Mouse (Mus musculus) neural tube, embryonic 14.5 days (tissue): ENCODE measurements around the gene Hoxa3. TPM values are rescaled to one million over a fixed set of nuclear protein-coding genes. Genes with fewer than 3 reads are reported as not detected.

Experiments
- ATAC-seq: fragments of 200-750 bp; cut with Nextera tagmentation; 2 replicates; pipeline ENCODE4 v1.8.0; 2017; ENCODE audit warnings: low read depth, mild to moderate bottlenecking, moderate TSS enrichment, moderate library complexity
- H3K27ac ChIP-seq: fragments of 300-500 bp; sonication (generic); 2 replicates; pipeline ENCODE4 v1.5.1; 2014; ENCODE audit warnings: low read depth, mild to moderate bottlenecking, control low read depth, low read length, moderate library complexity, mixed read lengths
- H3K27me3 ChIP-seq: fragments of 300-500 bp; sonication (generic); 2 replicates; pipeline ENCODE4 v1.6.1; 2014; ENCODE audit warnings: low read length; ENCODE audit not compliant: control insufficient read depth, insufficient read depth
- H3K36me3 ChIP-seq: fragments of 300-500 bp; sonication (generic); 2 replicates; pipeline ENCODE4 v1.6.1; 2014; ENCODE audit warnings: low read length, mixed read lengths; ENCODE audit not compliant: control insufficient read depth, insufficient read depth
- H3K4me1 ChIP-seq: fragments of 300-500 bp; sonication (generic); 2 replicates; pipeline ENCODE4 v1.6.1; 2014; ENCODE audit warnings: low read length; ENCODE audit not compliant: control insufficient read depth, insufficient read depth
- H3K4me2 ChIP-seq: fragments of 300-500 bp; sonication (generic); 2 replicates; pipeline ENCODE4 v1.6.1; 2014; ENCODE audit warnings: mild to moderate bottlenecking, low read depth, low read length, control low read depth
- H3K4me3 ChIP-seq: fragments of 300-500 bp; sonication (generic); 2 replicates; pipeline ENCODE4 v1.5.1; 2014; ENCODE audit warnings: low read depth, low read length, control low read depth, mixed read lengths
- H3K9ac ChIP-seq: fragments of 300-500 bp; sonication (generic); replicated peaks from 2 replicates; pipeline ENCODE4 v1.6.1; 2014; ENCODE audit warnings: low read depth, mild to moderate bottlenecking, control low read depth, low read length, mixed read lengths
- H3K9me3 ChIP-seq: fragments of 300-500 bp; sonication (generic); 2 replicates; pipeline ENCODE4 v1.6.1; 2016; ENCODE audit warnings: low read length; ENCODE audit not compliant: control insufficient read depth
- WGBS: fragments of 180-500 bp; shearing (Covaris S2); extraction: QIAGEN DNeasy Blood & Tissue Kit; methylation state at CpG from one replicate; pipeline ENCODE4 v1.1.7; 2014; 5-methylcytosine and 5-hydroxymethylcytosine counted together
- polyA plus RNA-seq: library from polyadenylated mRNA; unstranded; fragments of >200 nt; fragmentation: Nextera tagmentation; extraction: Ambion mirVana; gene quantifications from 2 replicates; pipeline ENCODE4 v1.2.1, GENCODE M21; 2014

Hoxa3 gene
- polyA plus RNA-seq, 1 experiment from 2014 or later = 13.4 TPM

- H3K4me2 ChIP-seq = peak overlapping the region; percentile 65
- H3K4me3 ChIP-seq = peak overlapping the region; percentile 25
- H3K4me1 ChIP-seq = peaks cover 83% of the 10 kb centered on the region
- no peaks in the 10 kb centered on the region for H3K9me3 ChIP-seq
- H3K27me3 ChIP-seq = no peaks in the 10 kb centered on the region
- peak overlapping the region; percentile 64 for H3K9ac ChIP-seq
- ATAC-seq = peak; percentile 79
- peaks cover 7% of the 10 kb centered on the region; the same call in 1 of the 2 replicates for H3K36me3 ChIP-seq
- under 1% methylated on average over 32 of the region's 35 CpGs for WGBS
- H3K27ac ChIP-seq = peak overlapping the region; percentile 93
These were observed 40.6 kb downstream of the Hoxa3 start for GRCm38 (mm10) chr6:52172501-52172900.

- Histone ChIP-seq H3K9me3 (no peaks in the 10 kb centered on the region), H3K36me3 (peaks cover 7% of the 10 kb centered on the region; the same call in 1 of the 2 replicates), H3K27ac (peak overlapping the region; percentile 93), H3K4me1 (peaks cover 83% of the 10 kb centered on the region), H3K4me2 (peak overlapping the region; percentile 65), H3K4me3 (peak overlapping the region; percentile 25), H3K9ac (peak overlapping the region; percentile 64), H3K27me3 (no peaks in the 10 kb centered on the region)
- 6% methylated on average over 7 of the region's 7 CpGs for WGBS
- ATAC-seq = no peak; the same call in 1 of the 2 replicates
These were observed 41.2 kb downstream of the Hoxa3 start for GRCm38 (mm10) chr6:52171938-52172337.

GRCm38 (mm10) chr6:52171331-52171730 lies 41.8 kb downstream of the Hoxa3 start:
- H3K4me2 ChIP-seq = peak overlapping the region; percentile 65; the same call in 1 of the 2 replicates
- no peaks in the 10 kb centered on the region for H3K27me3 ChIP-seq
- no peak overlapping the region for H3K4me3 ChIP-seq
- H3K9me3 ChIP-seq = no peaks in the 10 kb centered on the region
- H3K27ac ChIP-seq = peak overlapping the region; percentile 93
- 1% methylated on average over 4 of the region's 4 CpGs for WGBS
- peaks cover 85% of the 10 kb centered on the region for H3K4me1 ChIP-seq
- ATAC-seq = no peak
- H3K9ac ChIP-seq = peak overlapping the region; percentile 33; the same call in 1 of the 2 replicates
- H3K36me3 ChIP-seq = peaks cover 7% of the 10 kb centered on the region; the same call in 1 of the 2 replicates

- Histone ChIP-seq H3K4me2 (peak overlapping the region; percentile 65), H3K27me3 (no peaks in the 10 kb centered on the region), H3K4me1 (peaks cover 85% of the 10 kb centered on the region), H3K36me3 (peaks cover 7% of the 10 kb centered on the region; the same call in 1 of the 2 replicates), H3K9me3 (no peaks in the 10 kb centered on the region), H3K9ac (peak overlapping the region; percentile 33), H3K27ac (peak overlapping the region; percentile 93), H3K4me3 (no peak overlapping the region)
- WGBS = 10% methylated on average over 5 of the region's 5 CpGs
- ATAC-seq = no peak
These were observed 42.3 kb downstream of the Hoxa3 start for GRCm38 (mm10) chr6:52170898-52171223.

GRCm38 (mm10) chr6:52170166-52170897 lies 42.8 kb downstream of the Hoxa3 start:
- peak overlapping the region; percentile 93 for H3K27ac ChIP-seq

GRCm38 (mm10) chr6:52169499-52170165 lies 43.5 kb downstream of the Hoxa3 start:
- H3K9ac ChIP-seq = peak overlapping the region; percentile 33

More at GRCm38 (mm10) chr6:52170166-52170897, 42.8 kb downstream of the Hoxa3 start:
- H3K4me2 ChIP-seq = peak overlapping the region; percentile 65
- H3K27me3 ChIP-seq = no peaks in the 10 kb centered on the region
- 6% methylated on average over 40 of the region's 40 CpGs for WGBS
- H3K4me1 ChIP-seq = peaks cover 85% of the 10 kb centered on the region
- H3K9me3 ChIP-seq = no peaks in the 10 kb centered on the region
- no peak for ATAC-seq
- H3K36me3 ChIP-seq = peaks cover 7% of the 10 kb centered on the region; the same call in 1 of the 2 replicates
- peak overlapping the region; percentile 33 for H3K9ac ChIP-seq
- H3K4me3 ChIP-seq = no peak overlapping the region; the same call in 1 of the 2 replicates

GRCm38 (mm10) chr6:52168191-52169055 lies 44.7 kb downstream of the Hoxa3 start:
- H3K4me1 ChIP-seq = peaks cover 91% of the 10 kb centered on the region
- WGBS = under 1% methylated on average over 42 of the region's 42 CpGs
- no peaks in the 10 kb centered on the region for H3K9me3 ChIP-seq
- no peak for ATAC-seq
- H3K9ac ChIP-seq = peak overlapping the region; percentile 75
- H3K4me2 ChIP-seq = peak overlapping the region; percentile 65
- no peaks in the 10 kb centered on the region for H3K27me3 ChIP-seq
- peaks cover 7% of the 10 kb centered on the region; the same call in 1 of the 2 replicates for H3K36me3 ChIP-seq
- peak overlapping the region; percentile 26 for H3K4me3 ChIP-seq
- H3K27ac ChIP-seq = peak overlapping the region; percentile 99

More at GRCm38 (mm10) chr6:52169499-52170165, 43.5 kb downstream of the Hoxa3 start:
- ATAC-seq = no peak
- Histone ChIP-seq H3K4me1 (peaks cover 87% of the 10 kb centered on the region), H3K36me3 (peaks cover 7% of the 10 kb centered on the region; the same call in 1 of the 2 replicates), H3K9me3 (no peaks in the 10 kb centered on the region), H3K27ac (peak overlapping the region; percentile 93), H3K4me3 (no peak overlapping the region), H3K27me3 (no peaks in the 10 kb centered on the region), H3K4me2 (peak overlapping the region; percentile 65)
- 11% methylated on average over 16 of the region's 16 CpGs for WGBS

GRCm38 (mm10) chr6:52167736-52168161 lies 45.4 kb downstream of the Hoxa3 start:
- peaks cover 90% of the 10 kb centered on the region for H3K4me1 ChIP-seq
- ATAC-seq = no peak
- no peaks in the 10 kb centered on the region for H3K9me3 ChIP-seq
- no peaks in the 10 kb centered on the region for H3K27me3 ChIP-seq
- peaks cover 7% of the 10 kb centered on the region; the same call in 1 of the 2 replicates for H3K36me3 ChIP-seq
- peak overlapping the region; percentile 65 for H3K4me2 ChIP-seq
- WGBS = 10% methylated on average over 14 of the region's 14 CpGs
- H3K4me3 ChIP-seq = peak overlapping the region; percentile 26
- H3K27ac ChIP-seq = peak overlapping the region; percentile 99
- H3K9ac ChIP-seq = peak overlapping the region; percentile 75
